Mouse (Mus musculus): ENCODE measurements around the gene Oscp1.
A peak's percentile ranks its signal among the peaks of the same experiment; 100 is the strongest.

- no peak for TF ChIP-seq MAX (IDR thresholded peaks at IDR 0.05; ENCODE audit: low read depth)
- no peak for TF ChIP-seq CEBPB (IDR thresholded peaks at IDR 0.05; ENCODE audit: insufficient read depth, poor library complexity, severe bottlenecking)
- TF ChIP-seq POLR2A (IDR thresholded peaks at IDR 0.05; ENCODE audit: insufficient read length, low read depth) = no peak
- no peak for TF ChIP-seq USF1 (IDR thresholded peaks at IDR 0.05; ENCODE audit: low read depth)
- TF ChIP-seq TCF3 (IDR thresholded peaks at IDR 0.05; ENCODE audit: insufficient read length, low read depth) = no peak
- TF ChIP-seq TCF12 (IDR thresholded peaks at IDR 0.05; ENCODE audit: insufficient read depth, poor library complexity, severe bottlenecking) = no peak
- TF ChIP-seq MYOG (IDR thresholded peaks at IDR 0.05; ENCODE audit: control insufficient read depth in 1 of 3, insufficient read depth in 1 of 3, insufficient read length in 2 of 3, low read depth in 2 of 3) = no peak
- TF ChIP-seq POLR2AphosphoS2 (IDR thresholded peaks at IDR 0.05; ENCODE audit: insufficient read length, low read depth) = no peak
- no peak for TF ChIP-seq SRF (IDR thresholded peaks at IDR 0.05; ENCODE audit: control insufficient read depth, insufficient read length, low read depth)
- TF ChIP-seq MYOD1 (IDR thresholded peaks at IDR 0.05; ENCODE audit: control insufficient read depth in 1 of 3, insufficient read length in 2 of 3, low read depth in 2 of 3) = peak in 1 of 3 experiments; percentile 17
Measured at GRCm38 (mm10) chr4:126118651-126119050, 60.3 kb downstream of the Oscp1 start.
